Mouse (Mus musculus): ENCODE results near the gene 4931406C07Rik.

4931406C07Rik gene

DNA sequence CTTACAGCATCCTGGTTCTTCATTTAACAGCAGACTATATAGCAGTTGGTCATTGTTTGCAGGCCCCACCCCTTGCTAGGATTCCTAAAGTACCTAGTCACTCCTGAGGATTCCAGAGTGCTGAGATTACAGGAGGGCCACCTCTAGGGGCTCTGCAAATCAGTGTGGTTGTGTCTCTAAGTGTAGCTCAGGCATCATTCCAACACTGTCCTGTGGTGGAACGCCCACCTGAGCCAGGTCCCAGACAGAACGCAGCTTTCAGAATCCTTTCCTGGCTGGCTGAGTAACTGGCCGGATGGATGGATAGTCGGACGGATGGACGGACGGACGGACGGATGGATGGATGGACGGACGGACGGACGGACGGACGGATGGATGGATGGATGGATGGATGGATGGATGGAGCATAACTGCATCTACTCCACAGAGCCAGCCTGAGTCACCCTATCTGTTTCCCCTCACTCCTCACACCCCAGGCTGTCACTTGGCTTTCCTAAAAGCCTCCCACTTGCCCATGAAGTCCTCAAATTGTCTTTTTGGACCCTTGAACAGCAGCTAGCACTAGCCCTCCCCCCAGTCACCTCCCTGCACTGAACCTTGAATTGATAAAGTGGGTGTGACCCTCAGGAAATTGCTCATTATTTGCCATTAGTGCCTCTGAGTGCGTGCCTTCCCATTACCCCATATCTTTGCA, 67.8 kb downstream of the 4931406C07Rik start:
- no peak for DNase-seq (ENCODE audit: low spot score in 2 of 2)

DNA sequence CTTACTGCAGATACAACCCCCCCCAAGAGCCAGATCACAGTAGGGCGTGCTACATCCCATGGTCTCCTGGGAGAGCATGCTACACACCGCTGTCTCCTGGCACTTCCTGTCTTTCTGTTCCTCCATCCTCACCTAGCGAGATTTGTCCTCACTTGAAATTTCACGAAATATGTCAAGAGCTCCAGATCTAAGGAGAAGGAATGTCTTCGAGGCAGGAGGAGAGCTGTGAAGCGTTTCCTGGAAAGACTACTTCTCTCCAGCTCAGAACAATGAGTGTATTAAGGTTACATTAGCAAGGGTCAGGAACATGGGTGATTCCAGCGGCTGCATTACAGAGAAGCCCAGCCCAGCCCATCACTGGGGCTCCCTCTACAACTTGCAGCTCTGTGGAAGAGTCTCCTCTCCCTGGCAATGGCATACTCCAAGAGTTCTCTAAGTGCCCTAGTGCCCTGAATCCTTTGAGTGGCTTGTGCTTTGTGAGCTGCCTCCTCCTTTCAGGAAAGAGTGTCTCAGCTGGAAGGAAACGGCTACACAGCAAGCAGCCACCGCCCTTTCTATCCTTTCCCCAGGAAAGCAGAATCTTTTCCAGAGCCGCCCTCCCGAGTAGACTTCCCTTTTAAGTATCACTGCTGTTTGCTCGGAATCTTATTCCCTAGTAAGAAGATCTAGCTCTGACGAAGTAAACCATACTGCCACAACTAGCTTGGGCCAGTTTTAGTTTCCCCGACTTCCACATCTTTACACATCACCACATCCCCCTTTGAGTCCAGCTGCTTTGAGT, 68.5 kb downstream of the 4931406C07Rik start:
- DNase-seq (ENCODE audit: low spot score in 2 of 2) = no peak

DNA sequence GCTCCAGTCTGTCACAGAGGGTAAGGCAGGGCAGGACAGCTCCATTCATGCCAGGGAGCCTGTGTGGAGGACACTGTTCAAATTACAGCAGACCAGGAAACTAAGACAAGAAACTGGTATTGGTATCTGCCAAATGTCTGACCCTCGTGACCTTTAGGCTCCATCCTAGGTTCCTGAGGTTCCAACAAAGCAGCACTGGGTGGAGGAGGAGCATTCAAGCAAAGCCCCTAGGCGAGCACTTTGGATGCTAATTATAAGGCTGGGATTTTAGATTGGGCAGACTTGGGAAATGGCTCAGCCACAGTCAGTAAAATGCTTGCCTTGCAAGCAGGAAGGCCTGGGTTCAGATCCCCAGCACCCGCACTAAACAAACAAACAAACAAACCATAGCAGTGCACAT, 70.3 kb downstream of the 4931406C07Rik start:
- DNase-seq (ENCODE audit: low spot score in 2 of 2) = no peak

DNA sequence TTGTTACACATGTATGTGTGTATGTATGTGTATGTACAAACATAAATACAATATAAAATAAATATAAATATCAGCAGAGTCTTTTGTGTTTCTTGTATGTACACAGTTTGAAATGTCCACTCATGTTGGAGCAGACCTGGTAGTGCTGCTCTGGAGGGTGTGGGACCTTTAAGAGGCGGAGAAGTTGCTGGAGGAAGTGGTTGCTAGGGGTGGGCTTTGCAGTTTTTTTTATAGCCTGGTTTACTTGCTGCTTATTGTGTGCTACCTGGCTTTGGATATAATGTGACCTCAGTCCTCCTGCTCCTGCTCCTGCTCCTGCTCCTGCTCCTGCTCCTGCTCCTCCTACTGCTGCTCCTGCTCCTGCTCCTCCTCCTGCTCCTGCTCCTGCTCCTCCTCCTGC, 72.6 kb downstream of the 4931406C07Rik start:
- DNase-seq (ENCODE audit: low spot score in 2 of 2) = no peak
